Mouse (Mus musculus) adipocyte (in vitro differentiated cells): Measurements from ENCODE around the gene Fthl17a.

ENCODE experiments used
- DNase-seq: peaks from one replicate; pipeline ENCODE4 v3.0.0-alpha.2; 2016; ENCODE audit warnings: low spot score

Gene Fthl17a

GRCm38 (mm10) chrX:85249379-85249778, at the start of gene Fthl17a:
TSS of gene Fthl17a (plus strand) at chrX:85249679.
- DNase-seq, result no peak

- no peak for DNase-seq
Measured at GRCm38 (mm10) chrX:85207001-85207400, 42.5 kb upstream of the Fthl17a start.

- no peak for DNase-seq
Measured at GRCm38 (mm10) chrX:85226883-85227282, 22.6 kb upstream of the Fthl17a start.

GRCm38 (mm10) chrX:85271821-85272220, 22.3 kb downstream of the Fthl17a start:
- DNase-seq, result no peak

- peak; percentile 2 for DNase-seq
Measured at GRCm38 (mm10) chrX:85272296-85272695, 22.8 kb downstream of the Fthl17a start.

GRCm38 (mm10) chrX:85289846-85290245, 40.4 kb downstream of the Fthl17a start:
- no peak for DNase-seq

- DNase-seq, result peak; percentile 2
Measured at GRCm38 (mm10) chrX:85292781-85293180, 43.3 kb downstream of the Fthl17a start.

GRCm38 (mm10) chrX:85294001-85294400, 44.5 kb downstream of the Fthl17a start:
- DNase-seq, result no peak

GRCm38 (mm10) chrX:85304674-85305073, 55.2 kb downstream of the Fthl17a start:
- no peak for DNase-seq

GRCm38 (mm10) chrX:85318576-85318975, 69.1 kb downstream of the Fthl17a start:
- no peak for DNase-seq

GRCm38 (mm10) chrX:85319193-85319592, 69.7 kb downstream of the Fthl17a start:
- peak; percentile 8 for DNase-seq
